Mouse (Mus musculus) lung, embryonic 14.5 days (tissue): ENCODE measurements around the gene Olfml1. TPM values are rescaled to one million over a fixed set of nuclear protein-coding genes. Genes with fewer than 3 reads are reported as not detected.

Experiments
- ATAC-seq: fragments of 200-750 bp; cut with Nextera tagmentation; 2 replicates; pipeline ENCODE4 v1.8.0; 2017; ENCODE audit warnings: mild to moderate bottlenecking, moderate TSS enrichment, moderate library complexity; ENCODE audit not compliant: insufficient read depth
- DNase-seq: peaks from one replicate; pipeline ENCODE4 v3.0.0-alpha.2; 2015
- H3K27ac ChIP-seq: fragments of 300-500 bp; sonication (generic); 2 replicates; pipeline ENCODE4 v1.5.1; 2014; ENCODE audit warnings: low read depth, mild to moderate bottlenecking, moderate library complexity
- H3K27me3 ChIP-seq: fragments of 300-500 bp; sonication (generic); 2 replicates; pipeline ENCODE4 v1.6.1; 2014; ENCODE audit warnings: low read length, control low read depth; ENCODE audit not compliant: insufficient read depth
- H3K36me3 ChIP-seq: fragments of 300-500 bp; sonication (generic); 2 replicates; pipeline ENCODE4 v1.6.1; 2014; ENCODE audit warnings: control low read depth; ENCODE audit not compliant: insufficient read depth
- H3K4me1 ChIP-seq: fragments of 300-500 bp; sonication (generic); 2 replicates; pipeline ENCODE4 v1.6.1; 2014; ENCODE audit warnings: antibody characterized with exemption, control low read depth; ENCODE audit not compliant: insufficient read depth
- H3K4me2 ChIP-seq: fragments of 300-500 bp; sonication (generic); 2 replicates; pipeline ENCODE4 v1.6.1; 2014; ENCODE audit warnings: mild to moderate bottlenecking
- H3K4me3 ChIP-seq: fragments of 300-500 bp; sonication (generic); 2 replicates; pipeline ENCODE4 v1.5.1; 2014; ENCODE audit warnings: low read depth, low read length
- H3K9ac ChIP-seq: fragments of 300-500 bp; sonication (generic); 2 replicates; pipeline ENCODE4 v1.6.1; 2014
- H3K9me3 ChIP-seq: fragments of 300-500 bp; sonication (generic); 2 replicates; pipeline ENCODE4 v1.6.1; 2016; ENCODE audit warnings: low read depth, low read length, control low read depth
- CTCF ChIP-seq: IDR thresholded peaks from 2 replicates; pipeline ENCODE4 v1.5.1; 2016; ENCODE audit warnings: antibody characterized with exemption, low read depth
- WGBS: fragments of 180-500 bp; shearing (Covaris S2); extraction: QIAGEN DNeasy Blood & Tissue Kit; methylation state at CpG from one replicate; pipeline ENCODE4 v1.1.7; 2014; 5-methylcytosine and 5-hydroxymethylcytosine counted together
- polyA plus RNA-seq: library from polyadenylated mRNA; unstranded; fragments of >200 nt; fragmentation: Nextera tagmentation; extraction: Ambion mirVana; gene quantifications from 2 replicates; pipeline ENCODE4 v1.2.1, GENCODE M21; 2014

The Olfml1 gene
- polyA plus RNA-seq, 1 experiment from 2014 or later: 15.6 TPM

DNA sequence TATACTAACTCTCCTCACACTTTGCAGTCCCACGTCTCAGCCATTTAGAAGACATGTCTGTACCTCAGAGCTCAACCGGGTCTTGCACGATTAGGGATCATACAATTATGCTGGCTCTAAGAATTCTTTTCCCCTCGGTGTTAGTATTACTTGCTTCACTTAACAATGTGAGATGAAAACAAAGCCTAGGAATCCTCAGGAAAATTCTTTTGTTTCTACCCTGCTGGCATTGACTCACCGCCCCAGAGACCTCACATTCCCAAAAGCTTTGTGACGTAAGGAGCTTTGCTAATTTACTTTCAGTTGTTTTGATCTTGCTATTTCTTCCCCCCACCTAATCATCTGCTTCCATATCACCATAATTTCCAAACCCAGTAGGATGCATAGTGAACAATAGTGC lies 30.7 kb upstream of the Olfml1 start:
- Histone ChIP-seq H3K4me2 (no peak overlapping the region), H3K4me3 (no peak overlapping the region), H3K36me3 (no peaks in the 10 kb centered on the region), H3K4me1 (no peaks in the 10 kb centered on the region), H3K9ac (no peak overlapping the region), H3K27me3 (no peaks in the 10 kb centered on the region), H3K27ac (no peak overlapping the region), H3K9me3 (no peaks in the 10 kb centered on the region)
- ATAC-seq: no peak
- no peak for TF ChIP-seq CTCF
- DNase-seq: no peak
- WGBS: 60% methylated on average over 6 of the region's 6 CpGs

DNA sequence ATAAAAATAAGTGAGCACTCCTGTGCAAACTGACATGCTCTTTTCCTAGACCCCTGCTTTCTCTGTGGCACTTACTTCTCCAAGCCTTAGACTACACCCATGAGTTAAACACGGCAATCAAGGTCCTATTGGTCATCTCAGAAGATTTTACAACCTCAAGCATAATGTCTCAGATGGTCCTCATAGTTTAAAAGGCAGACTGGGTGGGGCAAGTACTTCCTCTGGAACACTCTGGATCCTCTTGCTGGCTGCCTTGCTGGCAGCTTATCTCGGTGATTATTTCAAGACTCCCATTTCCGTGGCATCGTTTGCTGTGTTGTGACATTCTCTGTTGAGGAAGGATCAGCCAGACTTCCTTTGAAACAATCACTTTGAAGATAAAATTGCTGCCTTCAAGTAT lies 27.2 kb upstream of the Olfml1 start:
- no peak overlapping the region for H3K27ac ChIP-seq
- H3K4me3 ChIP-seq: no peak overlapping the region
- 13% methylated on average over 4 of the region's 4 CpGs for WGBS
- TF ChIP-seq CTCF: no peak
- no peaks in the 10 kb centered on the region for H3K27me3 ChIP-seq
- no peaks in the 10 kb centered on the region for H3K4me1 ChIP-seq
- H3K4me2 ChIP-seq: no peak overlapping the region
- H3K9me3 ChIP-seq: no peaks in the 10 kb centered on the region
- no peak for DNase-seq
- no peak for ATAC-seq
- H3K9ac ChIP-seq: no peak overlapping the region
- H3K36me3 ChIP-seq: no peaks in the 10 kb centered on the region

DNA sequence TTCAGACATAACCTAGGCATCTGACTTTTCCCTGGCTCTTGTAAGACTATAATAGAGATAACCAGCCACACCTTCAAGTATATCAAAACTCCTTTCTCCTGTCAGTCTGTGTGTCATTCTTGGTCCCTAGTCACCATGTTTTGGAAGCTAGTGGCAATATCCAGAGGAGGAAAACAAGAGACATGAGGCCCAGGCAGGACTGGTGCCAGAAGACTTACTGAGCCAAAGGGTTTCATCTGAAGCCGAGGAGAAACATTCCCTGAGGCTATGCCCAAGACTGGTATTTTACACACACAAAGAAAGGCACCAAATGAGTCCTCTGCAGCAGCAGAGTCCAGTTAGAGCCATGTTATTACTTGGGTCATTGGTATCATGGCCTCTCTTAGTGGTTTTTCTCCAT lies 22.2 kb upstream of the Olfml1 start:
- H3K4me1 ChIP-seq: no peaks in the 10 kb centered on the region
- H3K27me3 ChIP-seq: no peaks in the 10 kb centered on the region
- ATAC-seq (no peak), DNase-seq (no peak)
- H3K4me3 ChIP-seq: no peak overlapping the region
- no peak for TF ChIP-seq CTCF
- no peak overlapping the region for H3K27ac ChIP-seq
- H3K9ac ChIP-seq: no peak overlapping the region
- WGBS: 54% methylated on average over 1 of the region's 1 CpGs
- no peaks in the 10 kb centered on the region for H3K9me3 ChIP-seq
- no peak overlapping the region for H3K4me2 ChIP-seq
- no peaks in the 10 kb centered on the region for H3K36me3 ChIP-seq

DNA sequence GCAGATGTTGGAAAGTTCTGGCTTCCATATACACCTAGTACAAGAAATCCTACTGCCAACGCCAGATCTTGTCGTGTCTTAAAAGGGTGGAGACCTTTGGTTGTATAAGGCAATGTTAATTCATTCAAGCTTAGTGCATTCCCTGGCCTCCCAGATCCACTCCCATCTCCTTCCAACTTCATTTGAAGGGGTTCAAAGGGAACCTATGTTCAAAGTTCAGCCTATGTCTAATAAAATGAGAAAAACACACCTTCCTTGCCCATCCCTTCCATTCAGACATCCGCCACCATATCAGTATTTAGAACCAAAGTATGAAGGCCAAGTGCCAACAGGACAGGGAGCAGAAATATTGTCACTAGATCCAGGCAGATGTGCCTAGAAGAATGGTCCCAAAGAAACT lies 19.4 kb upstream of the Olfml1 start:
- 90% methylated on average over 3 of the region's 3 CpGs for WGBS
- H3K9ac ChIP-seq: no peak overlapping the region
- no peak overlapping the region for H3K27ac ChIP-seq
- H3K4me3 ChIP-seq: no peak overlapping the region
- DNase-seq (no peak), ATAC-seq (no peak)
- no peaks in the 10 kb centered on the region for H3K36me3 ChIP-seq
- TF ChIP-seq CTCF: no peak
- no peaks in the 10 kb centered on the region for H3K27me3 ChIP-seq
- H3K4me1 ChIP-seq: no peaks in the 10 kb centered on the region
- no peaks in the 10 kb centered on the region for H3K9me3 ChIP-seq
- H3K4me2 ChIP-seq: no peak overlapping the region

DNA sequence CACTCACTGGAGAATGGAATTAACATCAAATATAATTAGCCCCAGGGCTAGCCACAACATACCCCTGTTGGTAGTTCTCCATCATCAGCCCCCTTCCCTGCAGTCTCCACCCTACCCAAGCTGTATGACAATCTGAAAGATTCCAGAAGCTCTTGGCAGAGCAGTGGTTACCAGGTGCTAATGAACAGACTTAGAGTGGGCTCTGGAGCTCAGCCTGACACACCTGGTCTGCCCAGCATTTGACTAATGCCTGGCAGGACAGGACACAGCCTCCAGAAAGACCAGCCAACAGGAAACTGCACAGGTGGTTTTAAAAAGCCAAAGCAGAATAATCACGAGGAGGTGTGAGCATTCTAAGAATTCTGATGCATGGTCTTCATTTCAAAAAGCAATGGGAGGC lies 13.8 kb upstream of the Olfml1 start:
- Histone ChIP-seq H3K36me3 (no peaks in the 10 kb centered on the region), H3K27ac (no peak overlapping the region), H3K9me3 (no peaks in the 10 kb centered on the region), H3K27me3 (no peaks in the 10 kb centered on the region), H3K4me3 (no peak overlapping the region), H3K4me1 (no peaks in the 10 kb centered on the region), H3K9ac (no peak overlapping the region), H3K4me2 (no peak overlapping the region)
- DNase-seq: no peak
- no peak for TF ChIP-seq CTCF
- WGBS: 48% methylated on average over 1 of the region's 1 CpGs
- ATAC-seq: no peak

DNA sequence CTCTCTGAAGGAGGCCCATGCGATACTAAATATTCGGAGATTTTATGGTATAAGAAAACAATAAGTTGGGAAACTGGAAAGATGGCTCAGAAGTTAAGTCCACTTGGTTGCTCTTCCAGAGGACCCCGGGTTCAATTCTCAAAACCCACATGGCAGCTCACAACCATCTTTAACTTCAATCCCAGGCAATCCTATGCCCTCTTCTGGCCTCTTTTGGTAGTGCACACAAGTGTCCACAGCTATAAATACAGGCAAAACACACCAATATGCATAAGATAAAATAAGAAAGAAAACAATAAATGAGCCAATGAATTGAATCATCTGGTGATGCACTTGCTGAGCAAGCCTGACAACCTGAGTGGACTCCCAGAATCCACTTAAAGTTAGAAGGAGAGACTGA lies 11.3 kb upstream of the Olfml1 start:
- TF ChIP-seq CTCF: peak; percentile 49
- no peaks in the 10 kb centered on the region for H3K9me3 ChIP-seq
- H3K4me2 ChIP-seq: no peak overlapping the region
- no peak overlapping the region for H3K4me3 ChIP-seq
- no peaks in the 10 kb centered on the region for H3K4me1 ChIP-seq
- no peaks in the 10 kb centered on the region for H3K36me3 ChIP-seq
- H3K27ac ChIP-seq: no peak overlapping the region
- 87% methylated on average over 3 of the region's 3 CpGs for WGBS
- H3K9ac ChIP-seq: no peak overlapping the region
- DNase-seq (peak; percentile 18), ATAC-seq (no peak)
- no peaks in the 10 kb centered on the region for H3K27me3 ChIP-seq

DNA sequence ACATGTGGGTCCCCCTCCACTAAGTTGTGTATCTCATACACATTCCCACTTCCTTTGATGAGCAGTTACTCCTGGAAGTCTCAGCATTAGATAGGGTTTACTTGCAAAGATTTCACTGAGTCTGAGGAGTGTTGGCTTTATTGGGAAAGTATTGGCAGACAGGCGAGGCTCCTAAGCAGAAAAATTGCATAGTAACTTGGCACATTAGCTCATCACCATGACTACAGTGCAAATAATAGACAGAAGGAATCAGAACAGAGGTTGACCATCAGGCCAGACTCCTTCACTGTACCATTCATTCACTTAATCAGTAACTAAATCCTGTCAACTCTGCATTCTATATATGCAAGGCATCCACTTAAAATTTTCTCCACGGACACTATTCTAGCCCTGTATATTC lies 6.6 kb upstream of the Olfml1 start:
- no peak overlapping the region for H3K27ac ChIP-seq
- no peaks in the 10 kb centered on the region for H3K27me3 ChIP-seq
- 53% methylated on average over 2 of the region's 2 CpGs for WGBS
- H3K4me1 ChIP-seq: no peaks in the 10 kb centered on the region
- no peak overlapping the region for H3K4me2 ChIP-seq
- no peak; the same call in 1 of the 2 replicates for ATAC-seq
- H3K4me3 ChIP-seq: no peak overlapping the region
- no peak for TF ChIP-seq CTCF
- no peaks in the 10 kb centered on the region for H3K9me3 ChIP-seq
- no peak for DNase-seq
- H3K9ac ChIP-seq: no peak overlapping the region
- H3K36me3 ChIP-seq: no peaks in the 10 kb centered on the region

DNA sequence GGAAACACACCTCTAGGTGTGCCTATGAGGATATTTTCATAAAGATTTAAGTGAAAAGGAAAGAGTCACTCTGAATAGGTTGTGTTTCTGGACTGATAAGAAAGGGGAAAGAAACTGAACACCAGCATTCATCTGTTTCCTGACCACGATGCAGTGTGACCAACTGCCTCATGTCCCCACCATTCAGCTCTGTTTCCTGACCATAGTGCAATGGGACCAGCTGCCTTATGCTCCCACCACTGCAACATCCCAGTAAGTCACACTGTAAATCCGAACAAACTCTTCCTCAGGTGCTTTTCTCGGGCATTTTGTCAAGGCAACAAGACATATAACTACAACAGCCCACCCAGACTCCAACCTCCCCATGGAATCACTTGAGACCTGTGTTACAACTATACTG lies 5.7 kb upstream of the Olfml1 start:
- DNase-seq (no peak), ATAC-seq (no peak)
- Histone ChIP-seq H3K4me2 (no peak overlapping the region), H3K4me3 (no peak overlapping the region), H3K9ac (no peak overlapping the region), H3K36me3 (no peaks in the 10 kb centered on the region), H3K27ac (no peak overlapping the region), H3K9me3 (no peaks in the 10 kb centered on the region), H3K27me3 (no peaks in the 10 kb centered on the region), H3K4me1 (peaks cover 1% of the 10 kb centered on the region; the same call in 1 of the 2 replicates)
- TF ChIP-seq CTCF: no peak
- WGBS: 73% methylated on average over 3 of the region's 3 CpGs
